Mouse (Mus musculus) kidney, adult 9 months (tissue): ENCODE data around the gene Tssk2.

ENCODE experiments used
- DNase-seq: peaks from one replicate; pipeline ENCODE4 v3.0.0; 2022

The Tssk2 gene

GRCm38 (mm10) chr16:17914307-17915249 lies 16.1 kb downstream of the Tssk2 start, which contains the start of gene Gsc2:
TSS of gene Gsc2 (minus strand) at chr16:17915059.
- no peak for DNase-seq

- no peak for DNase-seq
Observed at GRCm38 (mm10) chr16:17920586-17920985, 22.1 kb downstream of the Tssk2 start.

DNA sequence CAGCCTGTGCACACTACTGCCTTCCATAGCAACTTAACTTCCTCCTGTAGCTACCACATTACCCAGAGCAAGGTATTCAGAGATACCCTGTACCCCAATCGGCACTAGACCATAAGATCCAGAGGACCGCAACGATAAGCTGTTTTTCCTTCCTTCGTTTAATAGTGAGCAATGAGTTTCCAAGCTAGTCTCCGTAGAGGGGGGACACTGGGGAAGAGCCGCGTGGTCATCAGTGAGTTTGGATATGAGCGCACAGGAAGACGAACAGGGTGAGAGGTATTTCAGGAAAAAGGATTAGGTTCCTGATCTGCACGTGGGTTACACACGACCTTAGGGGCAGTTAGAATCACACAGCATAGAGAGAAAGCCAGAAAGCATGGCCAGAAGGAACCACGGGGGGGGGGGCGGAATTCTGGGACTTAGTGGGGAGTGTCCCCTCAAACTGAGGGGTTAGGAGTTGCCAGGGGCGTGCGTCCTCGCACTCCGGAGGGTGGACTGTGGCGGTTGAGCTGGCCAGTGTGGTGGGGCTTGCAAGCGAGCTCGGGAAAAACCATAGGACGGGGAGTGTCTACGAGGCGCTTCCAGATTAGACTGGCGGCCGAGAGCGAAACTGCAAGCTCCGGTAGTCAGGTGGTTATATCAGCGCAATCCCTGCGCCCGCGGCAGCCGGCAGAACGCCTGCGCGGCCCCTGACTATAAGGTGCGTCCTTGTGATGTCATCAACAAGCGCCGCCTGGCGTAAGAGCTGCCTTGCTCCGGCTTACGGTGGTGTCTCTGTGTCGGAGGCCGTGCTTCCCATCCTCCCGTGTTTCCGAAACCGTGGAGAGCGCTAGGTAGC lies 23.1 kb downstream of the Tssk2 start:
- DNase-seq, result peak; percentile 96

- no peak for DNase-seq
Observed at GRCm38 (mm10) chr16:17922163-17922538, 23.7 kb downstream of the Tssk2 start.

DNA sequence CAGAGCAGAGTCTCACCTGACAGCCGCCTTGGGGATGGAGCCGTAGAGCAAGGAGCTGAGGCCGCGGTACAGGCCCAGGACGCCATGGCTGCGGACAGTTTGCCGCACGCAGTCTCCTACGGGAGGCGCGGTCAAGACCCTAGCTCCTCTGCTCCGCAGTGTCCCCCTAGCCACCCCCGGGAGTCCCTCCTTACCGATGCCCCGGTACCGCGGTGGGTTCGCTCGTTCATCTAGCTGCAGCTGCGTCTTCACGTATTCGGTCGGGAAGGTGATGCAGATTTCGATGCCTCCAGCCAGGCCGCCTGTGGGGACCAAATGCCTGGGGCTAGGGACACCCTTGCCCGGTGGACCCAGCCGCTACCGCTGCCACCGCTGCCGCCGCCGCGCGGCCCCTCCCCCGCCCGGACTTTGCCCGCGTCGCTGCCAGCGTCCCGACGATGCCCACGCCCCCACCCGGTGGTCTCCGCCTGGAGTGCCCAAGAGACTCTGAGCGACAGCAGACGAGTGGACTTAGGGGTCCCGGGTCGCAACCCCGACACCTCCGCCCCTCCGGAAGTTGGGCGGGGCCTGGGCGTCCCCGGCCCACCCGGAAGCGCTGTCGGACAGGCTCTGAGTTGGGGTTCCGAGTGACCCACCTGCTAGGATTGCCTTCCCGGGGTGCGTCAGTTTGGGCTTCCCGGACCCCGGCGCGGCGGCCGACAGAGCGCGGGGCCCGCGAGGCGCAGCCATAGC lies 29.1 kb downstream of the Tssk2 start:
- no peak for DNase-seq

GRCm38 (mm10) chr16:17928087-17928580 lies 29.7 kb downstream of the Tssk2 start, which contains the start of gene Slc25a1:
TSS of gene Slc25a1 (minus strand) at chr16:17928219.
- peak; percentile 83 for DNase-seq

GRCm38 (mm10) chr16:17928627-17929104 lies 30.2 kb downstream of the Tssk2 start:
- peak; percentile 89 for DNase-seq

DNA sequence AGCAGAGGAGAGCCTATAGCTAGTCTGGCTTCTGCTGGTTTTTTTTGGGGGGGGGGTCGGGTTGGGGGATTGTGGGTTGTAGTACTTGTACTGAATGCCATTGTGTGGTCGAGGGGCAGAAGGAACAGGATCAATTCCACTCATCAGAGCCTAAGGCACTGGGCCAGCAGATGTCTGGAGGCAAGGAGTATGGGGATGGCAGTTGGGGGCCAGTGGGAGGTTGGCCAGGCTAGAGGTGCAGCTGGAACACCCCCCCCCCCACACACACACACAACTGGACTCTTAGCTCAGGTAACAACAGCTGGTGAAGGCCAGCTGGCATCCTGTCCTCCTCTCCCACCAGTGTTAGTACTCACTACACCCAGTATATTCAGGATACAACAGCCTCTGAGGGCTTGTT lies 30.8 kb downstream of the Tssk2 start:
- DNase-seq, result no peak

DNA sequence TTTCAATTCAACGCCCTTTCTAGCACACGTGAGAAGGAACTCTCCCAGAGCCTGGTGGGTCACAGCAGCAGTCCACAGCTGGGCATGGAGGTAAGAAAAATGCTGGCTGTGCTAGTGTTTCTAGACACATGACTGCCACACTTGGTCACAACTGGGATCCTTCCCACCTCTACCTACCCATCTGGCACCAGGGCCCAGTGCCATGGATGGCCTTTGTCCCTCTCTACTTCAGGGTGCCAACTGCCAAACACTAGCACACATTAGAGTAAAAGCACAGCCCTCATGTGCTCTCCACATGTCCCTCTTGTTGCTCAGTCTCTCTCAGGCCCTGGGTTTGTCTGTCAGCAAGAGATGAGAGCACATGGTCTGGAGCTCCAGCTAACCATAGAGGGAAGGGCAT lies 31.2 kb downstream of the Tssk2 start:
- DNase-seq, result no peak

DNA sequence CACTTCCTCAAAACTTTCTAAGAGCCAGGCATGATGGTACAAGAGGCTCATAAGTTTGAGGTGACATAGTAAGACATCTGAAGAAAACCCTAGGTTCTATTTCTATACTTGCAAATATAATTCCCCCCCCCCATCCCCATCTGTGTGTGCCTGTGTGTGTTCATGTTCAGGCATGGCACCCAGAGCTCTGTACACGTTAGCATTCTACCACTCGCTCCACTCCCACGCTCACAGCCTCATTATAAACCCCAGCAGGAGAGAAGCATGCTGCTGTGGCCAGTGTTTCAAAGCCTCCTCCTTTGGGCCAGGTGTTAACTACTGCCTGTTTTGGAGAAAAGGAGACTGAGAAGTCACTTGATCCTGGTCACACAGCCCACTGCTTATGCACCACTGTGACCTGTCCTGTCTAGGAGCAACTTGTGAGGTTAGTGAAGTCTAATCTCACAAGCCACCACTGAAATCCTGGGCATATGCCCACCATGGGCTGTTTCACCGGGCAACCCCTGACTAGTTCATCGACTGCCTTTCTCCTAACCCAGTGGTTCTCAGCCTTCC lies 33.5 kb downstream of the Tssk2 start:
- DNase-seq, result no peak

- no peak for DNase-seq
Observed at GRCm38 (mm10) chr16:17933594-17934444, 35.4 kb downstream of the Tssk2 start.

- DNase-seq, result no peak
Observed at GRCm38 (mm10) chr16:17934445-17934910, 36.0 kb downstream of the Tssk2 start.

DNA sequence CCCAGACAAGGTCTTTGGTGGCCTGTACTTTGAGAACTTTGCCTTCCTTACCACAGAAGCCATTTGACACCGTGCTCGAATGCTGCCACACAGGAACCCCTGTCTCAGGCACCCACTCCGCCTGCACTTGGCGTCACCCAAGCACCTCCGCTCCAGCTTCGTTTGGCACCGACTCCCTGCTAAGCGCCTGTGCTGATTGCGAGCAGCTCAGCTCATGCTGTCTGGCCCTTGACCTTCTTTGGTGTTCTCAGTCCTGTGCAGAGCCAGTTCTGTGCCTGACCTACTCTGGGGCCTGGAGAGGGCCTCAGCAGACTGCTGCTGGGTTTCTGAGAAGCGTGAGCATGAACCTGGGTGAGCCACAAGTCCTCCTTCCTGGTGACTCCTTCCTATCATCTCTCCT lies 38.3 kb downstream of the Tssk2 start:
- no peak for DNase-seq

DNA sequence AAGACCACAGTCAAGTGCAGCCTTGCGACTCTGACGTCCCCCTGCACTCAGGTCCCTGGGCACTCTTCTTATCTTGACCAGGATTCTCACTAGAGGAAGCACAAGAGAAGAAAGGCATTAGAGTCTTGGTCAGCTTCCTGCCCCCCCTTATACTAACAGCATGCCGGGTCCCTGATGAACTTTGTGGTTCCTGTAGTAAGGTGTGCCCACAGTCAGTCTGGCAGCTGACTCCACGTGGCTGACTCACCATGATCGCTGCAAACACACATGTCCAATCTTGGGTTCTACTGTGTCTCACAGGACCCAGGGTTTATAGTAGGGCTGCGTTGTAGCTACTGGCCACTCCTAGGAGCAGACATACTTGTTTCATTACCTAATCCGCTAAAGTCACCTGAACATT lies 39.8 kb downstream of the Tssk2 start:
- no peak for DNase-seq

DNA sequence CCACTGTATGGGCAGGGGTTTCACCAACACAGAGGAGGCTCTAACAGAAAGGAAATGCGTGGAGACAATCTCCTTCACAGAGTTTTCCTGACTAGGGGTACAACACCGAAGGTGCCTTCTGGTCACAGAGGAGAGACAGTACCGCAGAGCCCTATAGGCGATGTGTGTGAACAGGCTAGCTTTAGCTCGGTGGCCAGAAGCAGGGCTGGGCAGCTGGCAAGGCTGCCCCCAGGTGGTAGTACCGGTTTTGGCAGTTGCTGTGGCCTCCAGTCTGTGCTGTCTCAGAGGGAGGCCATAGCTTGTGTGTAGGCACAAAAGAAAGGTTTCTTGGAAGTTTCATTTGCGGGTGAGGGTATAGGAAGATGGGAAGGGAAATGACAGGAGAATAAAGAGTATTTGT lies 40.4 kb downstream of the Tssk2 start:
- peak; percentile 80 for DNase-seq

- DNase-seq, result no peak
Observed at GRCm38 (mm10) chr16:17939255-17939751, 40.9 kb downstream of the Tssk2 start.

DNA sequence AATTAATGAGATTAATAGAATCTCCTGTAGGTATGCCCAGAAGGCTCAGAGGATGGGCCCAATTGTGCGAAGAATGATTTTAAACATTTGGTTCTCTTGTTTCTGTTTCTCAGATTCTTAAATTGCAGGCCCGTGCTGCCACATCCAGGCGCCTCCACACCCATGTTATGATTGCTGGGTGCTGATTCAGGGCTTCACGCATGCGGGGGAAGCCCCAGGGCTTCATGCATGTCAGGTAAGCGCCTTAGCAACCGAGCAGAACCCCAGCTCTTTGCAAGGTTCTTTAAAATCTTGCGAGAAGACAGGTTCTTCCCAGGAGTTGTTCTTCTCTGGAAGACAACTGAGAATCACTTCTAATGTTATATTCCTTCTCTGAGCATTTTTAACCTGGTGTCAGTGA lies 45.0 kb downstream of the Tssk2 start:
- DNase-seq, result no peak

- DNase-seq, result peak; percentile 42
Observed at GRCm38 (mm10) chr16:17945081-17945831, 46.8 kb downstream of the Tssk2 start.

- DNase-seq, result no peak
Observed at GRCm38 (mm10) chr16:17949421-17949877, 51.0 kb downstream of the Tssk2 start.
